Comparison of ENCODE assay signal across 8 mouse cellular contexts in the genomic region with DNA sequence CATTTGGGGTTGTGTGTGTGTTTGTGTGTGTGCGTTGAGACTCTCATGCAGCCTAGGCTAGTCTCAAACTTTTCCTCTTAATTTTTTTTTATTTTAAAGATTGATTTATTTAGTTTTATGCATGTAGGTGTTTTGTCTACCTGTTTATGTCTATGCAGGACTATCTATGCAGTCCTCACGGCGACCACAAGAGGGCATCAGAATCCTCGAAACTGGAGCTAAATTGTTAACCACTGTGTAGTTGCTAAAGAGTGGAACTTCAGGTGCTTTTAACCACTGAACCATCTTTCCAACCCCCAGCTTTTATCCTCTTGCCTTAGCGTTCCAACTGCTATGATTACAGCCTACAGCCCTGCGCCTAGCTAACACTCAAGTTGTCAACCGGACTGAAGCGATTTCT. TPM values are rescaled to one million over a fixed set of nuclear protein-coding genes. Genes with fewer than 3 reads are reported as not detected.
DNase-seq lines count a peak whose midpoint lies in the region; ATAC-seq lines count a peak whose summit lies in the region.

No protein-coding gene starts in this region.

- ATAC-seq in monocyte, adult 5-6 weeks (replicated peaks; ENCODE audit: insufficient number of reproducible peaks, low FRiP score, low TSS enrichment, poor library complexity, severe bottlenecking), result no peak

- DNase-seq in 3T3-L1 (ENCODE audit: low read depth, low spot score) (peak; percentile 61), ES-CJ7 (ENCODE audit: low read depth, low spot score) (peak; percentile 83)
- DNase-seq in cerebellum, postnatal 36 days, result peak; percentile 51 to 63
- peak; percentile 28 to 32 for DNase-seq in gastrocnemius, adult 8-10 months (ENCODE audit: low spot score in 2 of 2)
- peak; percentile 25 to 79 for DNase-seq in layer of hippocampus, adult 8-10 months (ENCODE audit: low spot score in 2 of 2)
- peak; percentile 55 for DNase-seq in lung, postnatal 25 days (ENCODE audit: low spot score)
- peak; percentile 75 for DNase-seq in right cerebral cortex, postnatal 4 days

RNA-seq across cellular contexts. Expression of gene Trim60, which starts 4.1 kb away (rescaled TPM):
- not detected for total RNA-seq in gastrocnemius, adult 8-10 months (2022)
- not detected for total RNA-seq in layer of hippocampus, adult 8-10 months (2022)
- not detected in 3 replicates for total RNA-seq in monocyte, adult 5-6 weeks (2017)

RNA-seq across cellular contexts. Expression of gene Trim61, which starts 4.2 kb away (rescaled TPM):
- total RNA-seq in gastrocnemius, adult 8-10 months (2022), result not detected
- total RNA-seq in layer of hippocampus, adult 8-10 months (2022), result not detected
- not detected in 3 replicates for total RNA-seq in monocyte, adult 5-6 weeks (2017)

RNA-seq across cellular contexts. Expression of gene Apela, which starts 14.7 kb away (rescaled TPM):
- not detected for total RNA-seq in gastrocnemius, adult 8-10 months (2022)
- not detected for total RNA-seq in layer of hippocampus, adult 8-10 months (2022)
- total RNA-seq in monocyte, adult 5-6 weeks (2017), result not detected in 3 replicates

RNA-seq across cellular contexts. Expression of gene Trim75, which starts 34.9 kb away (rescaled TPM):
- not detected for total RNA-seq in gastrocnemius, adult 8-10 months (2022)
- not detected for total RNA-seq in layer of hippocampus, adult 8-10 months (2022)
- total RNA-seq in monocyte, adult 5-6 weeks (2017), result not detected in 3 replicates

RNA-seq across cellular contexts. Expression of gene Gm10663, which starts 52.3 kb away (rescaled TPM):
- not detected for total RNA-seq in gastrocnemius, adult 8-10 months (2022)
- total RNA-seq in layer of hippocampus, adult 8-10 months (2022), result not detected
- total RNA-seq in monocyte, adult 5-6 weeks (2017), result not detected in 3 replicates

Comparison
In these comparisons a context has a peak if more than half of its experiments do, and no peak if none do; other contexts are left out.
1. DNase-seq: peak in every context shown above with its lines; median percentile 83 in ES-CJ7; 75 in right cerebral cortex, postnatal 4 days; 61 in 3T3-L1; 57 in cerebellum, postnatal 36 days; 55 in lung, postnatal 25 days; 52 in layer of hippocampus, adult 8-10 months; 30 in gastrocnemius, adult 8-10 months.